In the genomic region with DNA sequence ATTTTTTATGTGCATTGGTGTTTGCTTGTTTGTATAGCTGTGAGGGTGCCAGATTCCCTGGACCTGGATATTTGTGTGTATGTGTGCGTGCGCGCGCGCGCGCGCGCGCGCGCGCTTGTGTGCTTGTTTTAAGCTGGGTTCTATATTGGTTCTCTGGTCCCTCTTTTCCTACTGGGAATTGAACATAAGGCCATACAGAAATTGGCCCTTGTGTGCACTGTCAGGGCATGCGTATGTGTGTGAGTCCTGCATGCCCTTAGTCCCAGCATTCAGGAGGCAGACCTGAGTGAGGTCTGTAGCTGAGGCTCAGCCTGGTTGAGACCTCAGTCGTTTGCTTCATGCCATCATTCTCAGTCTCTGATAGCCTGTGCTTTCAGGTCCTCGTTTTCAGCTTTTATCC, we compare ENCODE assay signal across 9 mouse cellular contexts. TPM values are rescaled to one million over a fixed set of nuclear protein-coding genes. Genes with fewer than 3 reads are reported as not detected.
DNase-seq lines count a peak whose midpoint lies in the region; ATAC-seq and TF ChIP-seq lines count a peak whose summit lies in the region.
"Had no signal": no experiment of that assay in that cellular context is flagged by ENCODE, and none has a peak within 500 bp of the region (broad histone marks: within the 10 kb centered on the region; RNA-seq: fewer than 3 reads in every experiment).

No protein-coding gene starts in this region.

- H3K36me3 ChIP-seq in heart, embryonic 16.5 days (ENCODE audit: control insufficient read depth, insufficient read depth): peaks cover 22% of the 10 kb centered on the region
- peaks cover 14% of the 10 kb centered on the region for H3K36me3 ChIP-seq in heart, adult 2 months (ENCODE audit: control insufficient read depth, insufficient read depth, low read length)
- peaks cover 30% of the 10 kb centered on the region for H3K36me3 ChIP-seq in hindbrain, embryonic 15.5 days
- H3K36me3 ChIP-seq in midbrain, embryonic 14.5 days (ENCODE audit: control insufficient read depth, insufficient read depth, low read length): peaks cover 35% of the 10 kb centered on the region
- H3K36me3 ChIP-seq in thymus, adult 2 months (ENCODE audit: control insufficient read depth, insufficient read depth, low read length): peaks cover 26% of the 10 kb centered on the region

- 0 out of 2 replicates have a peak overlapping the region, but pooled peaks have one; percentile 21 for H3K4me3 ChIP-seq in heart, embryonic 16.5 days (ENCODE audit: low read length)
- H3K4me3 ChIP-seq in heart, adult 2 months: no peak overlapping the region
- H3K4me3 ChIP-seq in hindbrain, embryonic 15.5 days: 0 out of 2 replicates have a peak overlapping the region, but pooled peaks have one; percentile 2
- peak overlapping the region; percentile 95; the same call in 1 of the 2 replicates for H3K4me3 ChIP-seq in midbrain, embryonic 14.5 days (replicated peaks; ENCODE audit: low read depth, low read length)
- H3K4me3 ChIP-seq in thymus, adult 2 months (ENCODE audit: control insufficient read depth, insufficient read depth, low read length): no peak overlapping the region

- H3K79me2 ChIP-seq in heart, adult 2 months (replicated peaks; ENCODE audit: control insufficient read depth, insufficient read depth, low read length): no peaks in the 10 kb centered on the region

- DNase-seq in heart, adult 2 months: no peak
- DNase-seq in R1 (ENCODE audit: low read depth, low spot score): peak; percentile 30
- no peak for DNase-seq in midbrain, embryonic 14.5 days
- DNase-seq in thymus, adult 2 months: no peak
- DNase-seq in lung, postnatal 10 days: no peak
- DNase-seq in frontal cortex, postnatal 14 days (ENCODE audit: low spot score in 2 of 2): no peak

- no peak for TF ChIP-seq EP300 in heart, adult 2 months (IDR thresholded peaks at IDR 0.05; ENCODE audit: insufficient read depth, low read depth, low read length)

- H3K27ac ChIP-seq in heart, embryonic 16.5 days (ENCODE audit: low read length): no peak overlapping the region
- H3K27ac ChIP-seq in heart, adult 2 months: no peak overlapping the region
- H3K27ac ChIP-seq in hindbrain, embryonic 15.5 days (replicated peaks): no peak overlapping the region
- H3K27ac ChIP-seq in midbrain, embryonic 14.5 days (replicated peaks; ENCODE audit: low read depth, low read length): no peak overlapping the region
- no peak overlapping the region for H3K27ac ChIP-seq in thymus, adult 2 months (ENCODE audit: control insufficient read depth, insufficient read depth, low read length)

- no peaks in the 10 kb centered on the region for H3K27me3 ChIP-seq in heart, embryonic 16.5 days (ENCODE audit: control insufficient read depth, insufficient read depth, low read length)
- H3K27me3 ChIP-seq in heart, adult 2 months (ENCODE audit: control insufficient read depth, insufficient read depth, low read length): no peaks in the 10 kb centered on the region
- H3K27me3 ChIP-seq in hindbrain, embryonic 15.5 days: no peaks in the 10 kb centered on the region
- no peaks in the 10 kb centered on the region for H3K27me3 ChIP-seq in midbrain, embryonic 14.5 days (ENCODE audit: control insufficient read depth, insufficient read depth, low read length)
- no peaks in the 10 kb centered on the region for H3K27me3 ChIP-seq in thymus, adult 2 months (ENCODE audit: control insufficient read depth, insufficient read depth, low read length)
- H3K27me3 ChIP-seq: Patski had no signal

- no peak for ATAC-seq in heart, embryonic 16.5 days (replicated peaks; ENCODE audit: extremely low read depth, insufficient read depth, low FRiP score)
- no peak for ATAC-seq in hindbrain, embryonic 15.5 days (ENCODE audit: low FRiP score, low read depth)
- ATAC-seq in midbrain, embryonic 14.5 days (ENCODE audit: low FRiP score, low TSS enrichment): no peak
- ATAC-seq: Patski had no signal

- peak overlapping the region; percentile 46; the same call in 1 of the 2 replicates for H3K4me2 ChIP-seq in heart, embryonic 16.5 days (ENCODE audit: low read depth, low read length)
- peak overlapping the region; percentile 79 for H3K4me2 ChIP-seq in hindbrain, embryonic 15.5 days
- H3K4me2 ChIP-seq in midbrain, embryonic 14.5 days (ENCODE audit: low read length): peak overlapping the region; percentile 88

- TF ChIP-seq POLR2A in heart, adult 2 months (IDR thresholded peaks at IDR 0.05; ENCODE audit: insufficient read depth, low read depth, low read length): no peak
- TF ChIP-seq POLR2A in thymus, adult 2 months (IDR thresholded peaks at IDR 0.05; ENCODE audit: control insufficient read depth, extremely low read depth, insufficient read depth, low read length, poor library complexity): no peak

- peak overlapping the region; percentile 43 for H3K9ac ChIP-seq in heart, embryonic 16.5 days (ENCODE audit: low read length)
- no peak overlapping the region for H3K9ac ChIP-seq in heart, adult 2 months (ENCODE audit: low read depth, low read length)
- no peak overlapping the region for H3K9ac ChIP-seq in hindbrain, embryonic 15.5 days
- H3K9ac ChIP-seq in midbrain, embryonic 14.5 days (replicated peaks; ENCODE audit: low read length): no peak overlapping the region; the same call in 1 of the 2 replicates

- TF ChIP-seq CTCF in heart, adult 2 months (IDR thresholded peaks at IDR 0.05): no peak
- TF ChIP-seq CTCF in thymus, adult 2 months (IDR thresholded peaks at IDR 0.05; ENCODE audit: borderline replicate concordance, control insufficient read depth, extremely low read depth, insufficient read depth, low read length, poor library complexity): no peak

- 86% methylated on average over 16 of the region's 16 CpGs for WGBS in heart, embryonic 16.5 days
- 90% methylated on average over 16 of the region's 16 CpGs for WGBS in heart, adult 2 months
- 93% methylated on average over 16 of the region's 16 CpGs for WGBS in hindbrain, embryonic 15.5 days
- 93% methylated on average over 16 of the region's 16 CpGs for WGBS in midbrain, embryonic 14.5 days
- whole genome bisulfite sequencing in thymus, adult 2 months: 96% methylated on average over 16 of the region's 16 CpGs

- H3K9me3 ChIP-seq in heart, embryonic 16.5 days (replicated peaks; ENCODE audit: control insufficient read depth, low read length): no peaks in the 10 kb centered on the region
- H3K9me3 ChIP-seq in hindbrain, embryonic 15.5 days: no peaks in the 10 kb centered on the region
- no peaks in the 10 kb centered on the region for H3K9me3 ChIP-seq in midbrain, embryonic 14.5 days (ENCODE audit: control insufficient read depth, low read length)

- H3K4me1 ChIP-seq in heart, embryonic 16.5 days (ENCODE audit: control insufficient read depth, insufficient read depth, low read length): peaks cover 11% of the 10 kb centered on the region
- peaks cover 4% of the 10 kb centered on the region for H3K4me1 ChIP-seq in heart, adult 2 months (ENCODE audit: control insufficient read depth, insufficient read depth, low read length)
- peaks cover 32% of the 10 kb centered on the region for H3K4me1 ChIP-seq in hindbrain, embryonic 15.5 days (replicated peaks)
- peaks cover 16% of the 10 kb centered on the region for H3K4me1 ChIP-seq in midbrain, embryonic 14.5 days (ENCODE audit: control insufficient read depth, insufficient read depth, low read length)
- peaks cover 10% of the 10 kb centered on the region for H3K4me1 ChIP-seq in thymus, adult 2 months (replicated peaks; ENCODE audit: control insufficient read depth, insufficient read depth, low read length)

- intact Hi-C loops in heart, adult 2 months (cut with DNase I): loop anchor here (5.0 kb wide), 1 partner anchor 194 kb away; the partner anchor contains the start of gene Snx4

RNA-seq across cellular contexts. Expression of gene Rpl35a, which starts 1.8 kb away (rescaled TPM):
- polyA plus RNA-seq in heart, embryonic 16.5 days (2015; fragmentation: Nextera tagmentation; extraction: Ambion mirVana): 500 and 510 TPM in 2 replicates
- total RNA-seq in heart, adult 2 months (2021): 100 to 1,000 TPM; 298 to 319 TPM
- 167 and 313 TPM in 2 replicates for polyA plus RNA-seq in heart, adult 2 months (2012; rRNA removed)
- 425 and 508 TPM in 2 replicates for polyA plus RNA-seq in hindbrain, embryonic 15.5 days (2015; fragmentation: Nextera tagmentation; extraction: Ambion mirVana)
- polyA plus RNA-seq in midbrain, embryonic 14.5 days (2014; fragmentation: Nextera tagmentation; extraction: Ambion mirVana): 477 and 558 TPM in 2 replicates
- 328 and 393 TPM in 2 replicates for polyA plus RNA-seq in thymus, adult 2 months (2012; rRNA removed)

RNA-seq across cellular contexts. Expression of gene Iqcg, which starts 2.0 kb away (rescaled TPM):
- polyA plus RNA-seq in heart, embryonic 16.5 days (2015; fragmentation: Nextera tagmentation; extraction: Ambion mirVana): 2.0 and 2.9 TPM in 2 replicates
- under 1 TPM; 0.57 to 0.84 TPM for total RNA-seq in heart, adult 2 months (2021)
- 0.09 and 0.25 TPM in 2 replicates for polyA plus RNA-seq in heart, adult 2 months (2012; rRNA removed)
- polyA plus RNA-seq in hindbrain, embryonic 15.5 days (2015; fragmentation: Nextera tagmentation; extraction: Ambion mirVana): 6.0 and 6.5 TPM in 2 replicates
- 4.7 and 6.2 TPM in 2 replicates for polyA plus RNA-seq in midbrain, embryonic 14.5 days (2014; fragmentation: Nextera tagmentation; extraction: Ambion mirVana)
- polyA plus RNA-seq in thymus, adult 2 months (2012; rRNA removed): 0.12 and 0.14 TPM in 2 replicates

RNA-seq across cellular contexts. Expression of gene Lmln, which starts 4.3 kb away (rescaled TPM):
- polyA plus RNA-seq in heart, embryonic 16.5 days (2015; fragmentation: Nextera tagmentation; extraction: Ambion mirVana): 1.8 and 2.0 TPM in 2 replicates
- total RNA-seq in heart, adult 2 months (2021): 1 to 10 TPM; 1.9 to 2.0 TPM
- polyA plus RNA-seq in heart, adult 2 months (2012; rRNA removed): 1.1 and 1.8 TPM in 2 replicates
- polyA plus RNA-seq in hindbrain, embryonic 15.5 days (2015; fragmentation: Nextera tagmentation; extraction: Ambion mirVana): 4.4 and 4.6 TPM in 2 replicates
- polyA plus RNA-seq in midbrain, embryonic 14.5 days (2014; fragmentation: Nextera tagmentation; extraction: Ambion mirVana): 2.9 and 3.2 TPM in 2 replicates
- 2.1 and 2.2 TPM in 2 replicates for polyA plus RNA-seq in thymus, adult 2 months (2012; rRNA removed)

Comparison
In these comparisons a context has a peak if more than half of its experiments do, and no peak if none do; other contexts are left out.
1. H3K4me3 ChIP-seq: peak in heart, embryonic 16.5 days (single experiment), hindbrain, embryonic 15.5 days (single experiment) and midbrain, embryonic 14.5 days (single experiment); none in heart, adult 2 months (single experiment) and thymus, adult 2 months (single experiment).
2. Peak in every context shown above with its lines, with median percentiles within 50 percentile points of each other: H3K4me2 ChIP-seq.